Mouse (Mus musculus): Measurements from ENCODE around the gene Sh3bgrl3. TPM values are rescaled to one million over a fixed set of nuclear protein-coding genes. Genes with fewer than 3 reads are reported as not detected.

Sh3bgrl3 gene
- total RNA-seq, 4 experiments from 2014 or later = 81.0 to 121 (median 98.4) TPM

GRCm38 (mm10) chr4:134127793-134128192, 796 bp downstream of the Sh3bgrl3 start:
- DNase-seq = no peak

GRCm38 (mm10) chr4:134127121-134127455, 1.5 kb downstream of the Sh3bgrl3 start:
- DNase-seq = no peak

GRCm38 (mm10) chr4:134126300-134127120, 2.1 kb downstream of the Sh3bgrl3 start:
- no peak for DNase-seq

- DNase-seq = no peak
Observed at GRCm38 (mm10) chr4:134125383-134126060, 3.1 kb downstream of the Sh3bgrl3 start.

- DNase-seq = peak; percentile 77
Observed at GRCm38 (mm10) chr4:134123680-134124551, 4.7 kb downstream of the Sh3bgrl3 start.

GRCm38 (mm10) chr4:134123147-134123546, 5.4 kb downstream of the Sh3bgrl3 start:
- DNase-seq = no peak

- no peak for DNase-seq
Observed at GRCm38 (mm10) chr4:134122281-134122680, 6.3 kb downstream of the Sh3bgrl3 start.

- DNase-seq = no peak
Observed at GRCm38 (mm10) chr4:134121571-134121970, 7.0 kb downstream of the Sh3bgrl3 start.

GRCm38 (mm10) chr4:134120916-134121315, 7.7 kb downstream of the Sh3bgrl3 start:
- no peak for DNase-seq

- DNase-seq = no peak
Observed at GRCm38 (mm10) chr4:134120192-134120805, 8.3 kb downstream of the Sh3bgrl3 start.

- DNase-seq = no peak
Observed at GRCm38 (mm10) chr4:134119644-134120043, 8.9 kb downstream of the Sh3bgrl3 start.

GRCm38 (mm10) chr4:134119042-134119441, 9.5 kb downstream of the Sh3bgrl3 start:
- DNase-seq = no peak

GRCm38 (mm10) chr4:134118126-134118800, 10.3 kb downstream of the Sh3bgrl3 start:
- no peak for DNase-seq

- no peak for DNase-seq
Observed at GRCm38 (mm10) chr4:134117012-134117411, 11.6 kb downstream of the Sh3bgrl3 start.

GRCm38 (mm10) chr4:134116501-134116900, 12.1 kb downstream of the Sh3bgrl3 start:
- DNase-seq = no peak

GRCm38 (mm10) chr4:134115215-134116144, 13.1 kb downstream of the Sh3bgrl3 start:
- no peak for DNase-seq

GRCm38 (mm10) chr4:134114038-134114437, 14.6 kb downstream of the Sh3bgrl3 start:
- no peak for DNase-seq

- DNase-seq = no peak
Observed at GRCm38 (mm10) chr4:134113356-134113994, 15.1 kb downstream of the Sh3bgrl3 start.

GRCm38 (mm10) chr4:134112403-134112802, 16.2 kb downstream of the Sh3bgrl3 start:
- no peak for DNase-seq

GRCm38 (mm10) chr4:134110653-134111052, 17.9 kb downstream of the Sh3bgrl3 start:
- DNase-seq = no peak
